Mouse (Mus musculus) thymus, adult 2 months (tissue): ENCODE results near the gene Olfr530.

ENCODE experiments used
- CTCF ChIP-seq: fragments of 200-500 bp; IDR thresholded peaks from 2 replicates; pipeline ENCODE4 v1.5.1; 2012; ENCODE audit warnings: mild to moderate bottlenecking, control low read depth, low read length, moderate library complexity, borderline replicate concordance; ENCODE audit not compliant: control insufficient read depth, poor library complexity, insufficient read depth; ENCODE audit errors: extremely low read depth
- POLR2A ChIP-seq: fragments of 200-500 bp; IDR thresholded peaks from 2 replicates; pipeline ENCODE4 v1.6.1; 2012; ENCODE audit warnings: mild to moderate bottlenecking, low read length, control low read depth, moderate library complexity; ENCODE audit not compliant: control insufficient read depth, poor library complexity, insufficient read depth; ENCODE audit errors: extremely low read depth

DNA sequence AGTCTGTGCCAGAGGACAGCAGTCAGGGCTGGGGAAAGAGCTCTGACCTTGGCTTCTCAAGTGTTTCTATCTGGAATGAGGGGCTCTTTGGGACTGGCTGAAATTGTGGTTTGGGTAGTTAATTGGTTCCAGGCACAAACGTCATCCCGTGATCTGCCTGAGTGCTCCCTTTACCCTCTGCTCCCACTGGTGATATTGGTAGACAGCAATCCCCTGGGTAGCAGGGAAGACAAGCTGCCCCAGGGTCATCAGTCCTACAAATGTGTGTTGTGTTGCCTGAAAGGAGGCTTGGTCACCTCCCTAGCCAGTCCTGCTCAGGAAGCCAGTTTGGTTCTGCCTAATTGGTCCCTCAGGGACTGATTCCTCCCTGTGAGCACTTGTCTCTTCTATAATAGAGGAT lies 42.4 kb downstream of the Olfr530 start, which contains the start of gene Olfr527:
- no peak for TF ChIP-seq CTCF
- no peak for TF ChIP-seq POLR2A
